Mouse (Mus musculus): ENCODE measurements around the gene Ugt1a1.

DNA sequence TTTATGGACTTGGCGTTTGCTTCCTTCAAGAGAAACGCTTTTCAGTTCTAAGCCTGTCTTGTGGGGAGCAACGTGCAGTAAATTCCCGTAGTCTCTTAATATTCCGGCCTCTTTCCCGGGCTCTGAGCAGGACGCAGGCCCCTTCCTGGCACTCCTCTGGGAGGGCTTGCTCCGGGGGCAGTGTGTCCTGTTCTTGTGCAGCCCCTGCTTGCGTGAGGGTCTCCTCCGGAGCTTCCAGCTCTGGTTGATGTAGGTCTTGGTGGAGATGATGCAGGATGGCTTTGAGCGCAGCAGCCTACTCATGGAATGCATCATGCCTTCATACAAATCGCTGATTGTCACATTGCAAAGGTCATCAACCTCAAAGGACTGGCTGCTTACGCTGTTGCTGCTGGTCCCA is 54.4 kb downstream of the Ugt1a1 start:
- no peak for TF ChIP-seq POLR2A (IDR thresholded peaks at IDR 0.05; ENCODE audit: extremely low read depth, insufficient read depth, low read length)
- TF ChIP-seq CTCF (IDR thresholded peaks at IDR 0.05; ENCODE audit: low read depth, low read length), result no peak

All from liver, adult 2 months (tissue).